Mouse (Mus musculus) bone marrow macrophage, adult 2 months (primary cell): ENCODE data around the gene Rbpj.

Experiments
- CTCF ChIP-seq: IDR thresholded peaks from 2 replicates; pipeline ENCODE4 v1.5.1; 2012; ENCODE audit warnings: low read depth, mild to moderate bottlenecking, low read length, moderate library complexity
- POLR2A ChIP-seq: IDR thresholded peaks from 2 replicates; pipeline ENCODE4 v1.6.1; 2012; ENCODE audit warnings: mild to moderate bottlenecking, low read depth, low read length, borderline replicate concordance

- TF ChIP-seq CTCF (no peak), POLR2A (no peak)
Observed at GRCm38 (mm10) chr5:53519998-53520577, 54.1 kb downstream of the Rbpj start.
